Mouse (Mus musculus) heart, embryonic 11.5 days (tissue): ENCODE data around the gene Clasrp. TPM values are rescaled to one million over a fixed set of nuclear protein-coding genes. Genes with fewer than 3 reads are reported as not detected.

Experiments used
- ATAC-seq: fragments of 200-750 bp; cut with Nextera tagmentation; replicated peaks from 2 replicates; pipeline ENCODE4 v1.8.0; 2017; ENCODE audit warnings: moderate library complexity; ENCODE audit not compliant: insufficient number of reproducible peaks, low FRiP score, low TSS enrichment
- H3K27ac ChIP-seq: fragments of 300-500 bp; sonication (generic); 2 replicates; pipeline ENCODE4 v1.5.1; 2014; ENCODE audit warnings: mild to moderate bottlenecking, low read depth, low read length
- H3K27me3 ChIP-seq: fragments of 300-500 bp; sonication (generic); 2 replicates; pipeline ENCODE4 v1.6.1; 2014; ENCODE audit warnings: mild to moderate bottlenecking, low read length, mixed read lengths; ENCODE audit not compliant: control insufficient read depth, insufficient read depth
- H3K36me3 ChIP-seq: fragments of 300-500 bp; sonication (generic); 2 replicates; pipeline ENCODE4 v1.6.1; 2014; ENCODE audit warnings: mild to moderate bottlenecking, low read length, moderate library complexity, mixed read lengths; ENCODE audit not compliant: control insufficient read depth, insufficient read depth
- H3K4me1 ChIP-seq: fragments of 300-500 bp; sonication (generic); 2 replicates; pipeline ENCODE4 v1.6.1; 2014; ENCODE audit warnings: low read length; ENCODE audit not compliant: control insufficient read depth, insufficient read depth
- H3K4me2 ChIP-seq: fragments of 300-500 bp; sonication (generic); 2 replicates; pipeline ENCODE4 v1.6.1; 2014; ENCODE audit warnings: mild to moderate bottlenecking, moderate library complexity
- H3K4me3 ChIP-seq: fragments of 300-500 bp; sonication (generic); 2 replicates; pipeline ENCODE4 v1.5.1; 2014; ENCODE audit warnings: low read depth, low read length
- H3K9ac ChIP-seq: fragments of 300-500 bp; sonication (generic); 2 replicates; pipeline ENCODE4 v1.6.1; 2014; ENCODE audit warnings: mild to moderate bottlenecking, low read depth, low read length, moderate library complexity
- H3K9me3 ChIP-seq: fragments of 300-500 bp; sonication (generic); replicated peaks from 2 replicates; pipeline ENCODE4 v1.6.1; 2016; ENCODE audit warnings: low read length; ENCODE audit not compliant: control insufficient read depth
- WGBS: fragments of 180-500 bp; shearing (Covaris S2); extraction: QIAGEN DNeasy Blood & Tissue Kit; methylation state at CpG from one replicate; pipeline ENCODE4 v1.1.7; 2014; ENCODE audit not compliant: insufficient replicate concordance; 5-methylcytosine and 5-hydroxymethylcytosine counted together
- polyA plus RNA-seq: library from polyadenylated mRNA; unstranded; fragments of >200 nt; fragmentation: Nextera tagmentation; extraction: Ambion mirVana; gene quantifications from 2 replicates; pipeline ENCODE4 v1.2.1, GENCODE M21; 2014

Clasrp gene
- polyA plus RNA-seq, 1 experiment from 2014 or later = 34.3 TPM

- H3K27ac ChIP-seq = no peak overlapping the region
- peak overlapping the region; percentile 78 for H3K4me2 ChIP-seq
- H3K4me3 ChIP-seq = peak overlapping the region; percentile 43
- H3K36me3 ChIP-seq = peaks cover 8% of the 10 kb centered on the region
- peaks cover 39% of the 10 kb centered on the region for H3K27me3 ChIP-seq
- H3K9me3 ChIP-seq = no peaks in the 10 kb centered on the region
- ATAC-seq = no peak
- 12% methylated on average over 10 of the region's 10 CpGs for WGBS
- peaks cover 11% of the 10 kb centered on the region; the same call in 1 of the 2 replicates for H3K4me1 ChIP-seq
- peak overlapping the region; percentile 39; the same call in 1 of the 2 replicates for H3K9ac ChIP-seq
These were observed 26.3 kb downstream of the Clasrp start for GRCm38 (mm10) chr7:19577877-19578414.

- no peak within 1 kb of the TSS for H3K27ac ChIP-seq
- ATAC-seq = no peak
- H3K4me3 ChIP-seq = peak within 1 kb of the TSS; percentile 43
- H3K27me3 ChIP-seq = peaks cover 39% of the 10 kb centered on the region
- peaks cover 8% of the 10 kb centered on the region for H3K36me3 ChIP-seq
- H3K9me3 ChIP-seq = no peaks in the 10 kb centered on the region
- peak within 1 kb of the TSS; percentile 78 for H3K4me2 ChIP-seq
- 2% methylated on average over 56 of the region's 56 CpGs for WGBS
- peaks cover 14% of the 10 kb centered on the region for H3K4me1 ChIP-seq
- H3K9ac ChIP-seq = peak within 1 kb of the TSS; percentile 39
These were observed 27.0 kb downstream of the Clasrp start, which contains the start of the genes Zfp296 and Gemin7 for GRCm38 (mm10) chr7:19577141-19577852. Gene Zfp296 (plus strand): TSS chr7:19577287. Gene Gemin7 (minus strand): TSS chr7:19577595.

GRCm38 (mm10) chr7:19575559-19575958 is 28.7 kb downstream of the Clasrp start:
- no peaks in the 10 kb centered on the region for H3K9me3 ChIP-seq
- peaks cover 37% of the 10 kb centered on the region for H3K27me3 ChIP-seq
- no peak overlapping the region for H3K9ac ChIP-seq
- no peak overlapping the region for H3K4me2 ChIP-seq
- peaks cover 21% of the 10 kb centered on the region for H3K4me1 ChIP-seq
- H3K4me3 ChIP-seq = no peak overlapping the region
- H3K36me3 ChIP-seq = peaks cover 3% of the 10 kb centered on the region; the same call in 1 of the 2 replicates
- no peak for ATAC-seq
- H3K27ac ChIP-seq = peak overlapping the region; percentile 35; the same call in 1 of the 2 replicates
- WGBS = 55% methylated on average over 3 of the region's 3 CpGs

GRCm38 (mm10) chr7:19573776-19574140 is 30.5 kb downstream of the Clasrp start:
- peak overlapping the region; percentile 88 for H3K9ac ChIP-seq
- peaks cover 21% of the 10 kb centered on the region for H3K4me1 ChIP-seq
- peak overlapping the region; percentile 92; the same call in 1 of the 2 replicates for H3K27ac ChIP-seq
- H3K4me3 ChIP-seq = peak overlapping the region; percentile 85
- peaks cover 8% of the 10 kb centered on the region for H3K36me3 ChIP-seq
- WGBS = 18% methylated on average over 16 of the region's 16 CpGs
- H3K4me2 ChIP-seq = peak overlapping the region; percentile 68
- peaks cover 33% of the 10 kb centered on the region for H3K27me3 ChIP-seq
- ATAC-seq = no peak
- H3K9me3 ChIP-seq = no peaks in the 10 kb centered on the region

- H3K9me3 ChIP-seq = no peaks in the 10 kb centered on the region
- ATAC-seq = peak; percentile 80
- peak overlapping the region; percentile 68 for H3K4me2 ChIP-seq
- WGBS = 1% methylated on average over 53 of the region's 53 CpGs
- peaks cover 21% of the 10 kb centered on the region for H3K4me1 ChIP-seq
- H3K27ac ChIP-seq = peak overlapping the region; percentile 92
- H3K36me3 ChIP-seq = peaks cover 11% of the 10 kb centered on the region
- H3K27me3 ChIP-seq = peaks cover 27% of the 10 kb centered on the region
- peak overlapping the region; percentile 88 for H3K9ac ChIP-seq
- peak overlapping the region; percentile 85 for H3K4me3 ChIP-seq
These were observed 31.1 kb downstream of the Clasrp start for GRCm38 (mm10) chr7:19572926-19573775.

- Histone ChIP-seq H3K4me2 (no peak overlapping the region), H3K4me1 (peaks cover 12% of the 10 kb centered on the region), H3K27me3 (no peaks in the 10 kb centered on the region; the same call in 1 of the 2 replicates), H3K4me3 (no peak overlapping the region), H3K9ac (no peak overlapping the region), H3K36me3 (peaks cover 24% of the 10 kb centered on the region), H3K9me3 (no peaks in the 10 kb centered on the region), H3K27ac (no peak overlapping the region)
- no peak for ATAC-seq
- 78% methylated on average over 3 of the region's 3 CpGs for WGBS
These were observed 34.6 kb downstream of the Clasrp start for GRCm38 (mm10) chr7:19569647-19570046.

GRCm38 (mm10) chr7:19567426-19567825 is 36.9 kb downstream of the Clasrp start:
- Histone ChIP-seq H3K4me1 (peaks cover 16% of the 10 kb centered on the region), H3K9me3 (peaks cover 3% of the 10 kb centered on the region; the same call in 1 of the 2 replicates), H3K36me3 (peaks cover 30% of the 10 kb centered on the region), H3K27ac (no peak overlapping the region), H3K4me3 (no peak overlapping the region), H3K27me3 (no peaks in the 10 kb centered on the region), H3K9ac (no peak overlapping the region), H3K4me2 (no peak overlapping the region)
- ATAC-seq = no peak
- WGBS = 88% methylated on average over 8 of the region's 8 CpGs

- H3K9me3 ChIP-seq = peaks cover 3% of the 10 kb centered on the region; the same call in 1 of the 2 replicates
- H3K9ac ChIP-seq = no peak overlapping the region
- peaks cover 30% of the 10 kb centered on the region for H3K36me3 ChIP-seq
- H3K27me3 ChIP-seq = no peaks in the 10 kb centered on the region
- ATAC-seq = no peak
- peaks cover 11% of the 10 kb centered on the region for H3K4me1 ChIP-seq
- no peak overlapping the region for H3K4me3 ChIP-seq
- H3K27ac ChIP-seq = no peak overlapping the region
- no peak overlapping the region for H3K4me2 ChIP-seq
- WGBS = 94% methylated on average over 2 of the region's 2 CpGs
These were observed 38.5 kb downstream of the Clasrp start for GRCm38 (mm10) chr7:19565803-19566202.
